Mouse (Mus musculus) activated CD4-positive, CD25-positive, alpha-beta regulatory T cell, adult 4 months (primary cell): ENCODE data around the gene Sema6c. TPM values are rescaled to one million over a fixed set of nuclear protein-coding genes. Genes with fewer than 3 reads are reported as not detected.
A peak's percentile ranks its signal among the peaks of the same experiment; 100 is the strongest.

Source experiments
- ATAC-seq: one replicate; pipeline ENCODE4 v1.8.0; 2017
- polyA plus RNA-seq, 2 experiments: library from polyadenylated mRNA; unstranded; fragments of 100-300 nt; shearing (Covaris generic); gene quantifications; one replicate each; pipeline ENCODE4 v1.2.1; 2017

Sema6c gene
- polyA plus RNA-seq, 2 experiments from 2014 or later = not detected

GRCm38 (mm10) chr3:95142617-95143011 lies 17.6 kb upstream of the Sema6c start:
- peak; percentile 55 for ATAC-seq

- no peak for ATAC-seq
These were observed 12.3 kb upstream of the Sema6c start for GRCm38 (mm10) chr3:95147924-95148323.

GRCm38 (mm10) chr3:95153874-95154273 lies 6.4 kb upstream of the Sema6c start:
- ATAC-seq = no peak

GRCm38 (mm10) chr3:95159511-95159986 lies 708 bp upstream of the Sema6c start:
- peak; percentile 25 for ATAC-seq

- ATAC-seq = no peak
These were observed 839 bp downstream of the Sema6c start for GRCm38 (mm10) chr3:95161041-95161551.

- ATAC-seq = no peak
These were observed 1.5 kb downstream of the Sema6c start for GRCm38 (mm10) chr3:95161618-95162344.

- no peak for ATAC-seq
These were observed 2.0 kb downstream of the Sema6c start for GRCm38 (mm10) chr3:95162345-95162628.

- ATAC-seq = no peak
These were observed 3.4 kb downstream of the Sema6c start for GRCm38 (mm10) chr3:95163419-95164255.

GRCm38 (mm10) chr3:95164256-95164550 lies 3.9 kb downstream of the Sema6c start:
- no peak for ATAC-seq

GRCm38 (mm10) chr3:95164840-95165239 lies 4.6 kb downstream of the Sema6c start:
- no peak for ATAC-seq

- ATAC-seq = no peak
These were observed 9.7 kb downstream of the Sema6c start for GRCm38 (mm10) chr3:95169996-95170395.

- no peak for ATAC-seq
These were observed 10.8 kb downstream of the Sema6c start for GRCm38 (mm10) chr3:95171105-95171504.

GRCm38 (mm10) chr3:95172526-95173255 lies 12.4 kb downstream of the Sema6c start:
- no peak for ATAC-seq

- ATAC-seq = no peak
These were observed 13.1 kb downstream of the Sema6c start for GRCm38 (mm10) chr3:95173256-95173949.

GRCm38 (mm10) chr3:95174011-95174592 lies 13.8 kb downstream of the Sema6c start:
- peak; percentile 78 for ATAC-seq

GRCm38 (mm10) chr3:95176500-95176899 lies 16.2 kb downstream of the Sema6c start:
- no peak for ATAC-seq

GRCm38 (mm10) chr3:95177583-95177982 lies 17.3 kb downstream of the Sema6c start:
- no peak for ATAC-seq

GRCm38 (mm10) chr3:95178948-95179347 lies 18.7 kb downstream of the Sema6c start:
- ATAC-seq = no peak

GRCm38 (mm10) chr3:95179890-95180289 lies 19.6 kb downstream of the Sema6c start:
- ATAC-seq = no peak

GRCm38 (mm10) chr3:95181841-95182240 lies 21.6 kb downstream of the Sema6c start:
- ATAC-seq = no peak

- peak; percentile 62 for ATAC-seq
These were observed 24.7 kb downstream of the Sema6c start for GRCm38 (mm10) chr3:95184796-95185577.
